Mouse (Mus musculus) G1E (cell line): ENCODE measurements around the gene Figla.

Experiments
- CTCF ChIP-seq: IDR thresholded peaks from 2 replicates; pipeline ENCODE4 v1.5.1; 2012; ENCODE audit warnings: low read depth, low read length, inconsistent platforms, mixed read lengths
- TAL1 ChIP-seq: conservative IDR thresholded peaks from 2 replicates; pipeline ENCODE4 v1.6.1; 2012; ENCODE audit warnings: low read depth, low read length, inconsistent platforms, mixed read lengths

DNA sequence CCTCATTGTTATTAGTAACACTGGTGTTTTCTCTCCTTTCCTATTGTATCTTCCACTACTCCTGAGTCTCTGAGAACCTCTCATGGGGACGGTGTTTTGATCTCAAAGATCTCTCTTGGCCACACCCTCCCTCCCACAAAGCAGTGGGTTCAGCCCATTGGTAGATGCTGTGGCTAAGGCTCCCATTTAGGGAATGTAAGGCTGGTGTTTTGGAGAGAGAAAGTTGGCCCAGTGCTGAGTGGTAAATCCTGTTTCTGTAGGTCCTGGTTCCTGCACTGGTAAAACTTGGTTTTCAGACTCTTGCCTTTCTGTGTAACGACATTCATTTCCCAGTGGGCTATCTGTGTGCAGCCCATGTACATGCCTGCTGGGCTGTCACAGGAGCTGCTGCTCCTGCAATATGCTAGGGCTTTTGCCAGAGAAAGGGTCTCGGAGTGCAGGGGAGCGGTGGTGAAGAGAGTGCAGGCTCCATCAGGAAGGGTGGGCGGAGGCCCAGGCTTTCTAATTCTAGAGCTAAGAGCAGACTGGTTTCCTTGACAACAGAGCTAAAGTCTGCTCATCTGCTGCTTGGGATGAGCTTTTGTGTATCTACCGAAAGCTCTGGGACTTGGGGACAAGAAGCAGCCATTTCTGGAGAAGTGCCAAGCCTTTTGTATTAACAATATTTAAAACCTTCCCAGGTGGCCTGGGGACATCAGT lies 48.5 kb downstream of the Figla start:
- TF ChIP-seq CTCF: no peak
- TF ChIP-seq TAL1: no peak
